Mouse (Mus musculus): ENCODE data around the gene Pkd1l2.

Pkd1l2 gene

GRCm38 (mm10) chr8:116978052-116978451 is 104.2 kb downstream of the Pkd1l2 start:
- DNase-seq (ENCODE audit: extremely low spot score, low read depth, low spot score), result no peak

- no peak for DNase-seq (ENCODE audit: extremely low spot score, low read depth, low spot score)
These were observed 106.6 kb downstream of the Pkd1l2 start for GRCm38 (mm10) chr8:116975606-116976005.

GRCm38 (mm10) chr8:116975066-116975465 is 107.2 kb downstream of the Pkd1l2 start:
- DNase-seq (ENCODE audit: extremely low spot score, low read depth, low spot score), result no peak

- no peak for DNase-seq (ENCODE audit: extremely low spot score, low read depth, low spot score)
These were observed 112.7 kb downstream of the Pkd1l2 start for GRCm38 (mm10) chr8:116969531-116969930.

- DNase-seq (ENCODE audit: extremely low spot score, low read depth, low spot score), result no peak
These were observed 127.8 kb downstream of the Pkd1l2 start for GRCm38 (mm10) chr8:116954415-116954814.

GRCm38 (mm10) chr8:116952428-116952827 is 129.8 kb downstream of the Pkd1l2 start:
- DNase-seq (ENCODE audit: extremely low spot score, low read depth, low spot score), result no peak

GRCm38 (mm10) chr8:116951778-116952177 is 130.5 kb downstream of the Pkd1l2 start:
- no peak for DNase-seq (ENCODE audit: extremely low spot score, low read depth, low spot score)

GRCm38 (mm10) chr8:116951369-116951768 is 130.9 kb downstream of the Pkd1l2 start:
- DNase-seq (ENCODE audit: extremely low spot score, low read depth, low spot score), result no peak

- no peak for DNase-seq (ENCODE audit: extremely low spot score, low read depth, low spot score)
These were observed 134.7 kb downstream of the Pkd1l2 start for GRCm38 (mm10) chr8:116947589-116947988.

- DNase-seq (ENCODE audit: extremely low spot score, low read depth, low spot score), result no peak
These were observed 135.4 kb downstream of the Pkd1l2 start for GRCm38 (mm10) chr8:116946851-116947250.

GRCm38 (mm10) chr8:116946268-116946838 is 135.9 kb downstream of the Pkd1l2 start:
- no peak for DNase-seq (ENCODE audit: extremely low spot score, low read depth, low spot score)

All from hindlimb bud, embryonic 11.5 days (tissue).